Comparison of ENCODE assay signal across 9 mouse cellular contexts in the genomic region with DNA sequence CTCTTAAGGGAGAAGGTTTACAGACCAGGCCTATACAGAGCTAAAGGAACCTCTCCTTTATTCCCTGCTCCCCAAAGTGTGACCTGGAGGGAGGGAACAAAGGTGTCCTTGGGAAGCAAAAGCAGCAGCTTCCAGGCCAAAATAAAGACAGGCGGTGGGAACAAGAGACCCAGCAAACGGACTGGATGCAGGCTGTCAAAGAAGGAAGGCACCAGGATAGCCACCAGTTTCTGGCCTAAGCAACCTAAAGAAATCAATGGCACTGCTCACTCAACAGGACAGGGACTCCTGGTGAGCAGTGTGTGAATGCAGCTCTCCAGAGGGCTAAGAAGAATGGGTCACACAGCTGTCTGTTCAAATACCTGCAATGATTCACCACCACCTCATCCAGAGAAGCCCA. TPM values are rescaled to one million over a fixed set of nuclear protein-coding genes. Genes with fewer than 3 reads are reported as not detected.
DNase-seq lines count a peak whose midpoint lies in the region; ATAC-seq lines count a peak whose summit lies in the region.
"Had no signal": no experiment of that assay in that cellular context is flagged by ENCODE, and none has a peak within 500 bp of the region (broad histone marks: within the 10 kb centered on the region; RNA-seq: fewer than 3 reads in every experiment).

No protein-coding gene starts in this region.

- intact Hi-C loops in left cerebral cortex, postnatal 14 days (cut with DNase I), result no loop called here
- intact Hi-C loops in left cerebral cortex, postnatal 36 days (cut with DNase I), result no loop called here

- no peak overlapping the region for H3K4me3 ChIP-seq in heart, embryonic 10.5 days
- peak overlapping the region; percentile 8 for H3K4me3 ChIP-seq in megakaryocyte, embryonic 14.5 days (replicated peaks)
- no peak overlapping the region for H3K4me3 ChIP-seq in liver, embryonic 12.5 days
- no peak overlapping the region for H3K4me3 ChIP-seq in stomach, embryonic 15.5 days (replicated peaks)

- no peak overlapping the region for H3K9ac ChIP-seq in liver, embryonic 12.5 days
- H3K9ac ChIP-seq in stomach, embryonic 15.5 days, result no peak overlapping the region

- peaks cover 23% of the 10 kb centered on the region for H3K4me1 ChIP-seq in heart, embryonic 10.5 days
- peaks cover 70% of the 10 kb centered on the region for H3K4me1 ChIP-seq in megakaryocyte, embryonic 14.5 days
- H3K4me1 ChIP-seq in liver, embryonic 12.5 days, result peaks cover 36% of the 10 kb centered on the region
- H3K4me1 ChIP-seq in stomach, embryonic 15.5 days, result peaks cover 19% of the 10 kb centered on the region

- DNase-seq in heart, embryonic 10.5 days (ENCODE audit: low spot score), result peak; percentile 58
- DNase-seq in heart, postnatal 4 days, result no peak
- no peak for DNase-seq in left cerebral cortex, postnatal 14 days (ENCODE audit: low spot score in 2 of 2)
- DNase-seq in left cerebral cortex, postnatal 36 days (ENCODE audit: low spot score in 2 of 2), result no peak
- DNase-seq: kidney, postnatal 36 days had no signal

- peak overlapping the region; percentile 79 for H3K4me2 ChIP-seq in liver, embryonic 12.5 days
- H3K4me2 ChIP-seq in stomach, embryonic 15.5 days, result peak overlapping the region; percentile 73; the same call in 1 of the 2 replicates

- no peaks in the 10 kb centered on the region for H3K27me3 ChIP-seq in heart, embryonic 10.5 days (ENCODE audit: insufficient read depth, poor library complexity, severe bottlenecking)
- no peaks in the 10 kb centered on the region for H3K27me3 ChIP-seq in megakaryocyte, embryonic 14.5 days (replicated peaks)
- no peaks in the 10 kb centered on the region for H3K27me3 ChIP-seq in liver, embryonic 12.5 days (replicated peaks)
- no peaks in the 10 kb centered on the region for H3K27me3 ChIP-seq in stomach, embryonic 15.5 days (replicated peaks)

- no peaks in the 10 kb centered on the region for H3K9me3 ChIP-seq in heart, embryonic 10.5 days
- no peaks in the 10 kb centered on the region for H3K9me3 ChIP-seq in megakaryocyte, embryonic 14.5 days
- no peaks in the 10 kb centered on the region for H3K9me3 ChIP-seq in liver, embryonic 12.5 days (replicated peaks)
- H3K9me3 ChIP-seq in stomach, embryonic 15.5 days, result no peaks in the 10 kb centered on the region

- H3K27ac ChIP-seq in heart, embryonic 10.5 days, result no peak overlapping the region
- no peak overlapping the region for H3K27ac ChIP-seq in liver, embryonic 12.5 days
- H3K27ac ChIP-seq in stomach, embryonic 15.5 days, result no peak overlapping the region

- no peaks in the 10 kb centered on the region for H3K36me3 ChIP-seq in heart, embryonic 10.5 days
- H3K36me3 ChIP-seq in megakaryocyte, embryonic 14.5 days (replicated peaks; ENCODE audit: low read length), result peaks cover 19% of the 10 kb centered on the region
- H3K36me3 ChIP-seq in liver, embryonic 12.5 days, result no peaks in the 10 kb centered on the region
- H3K36me3 ChIP-seq in stomach, embryonic 15.5 days, result 0 out of 2 replicates have a peak, but pooled peaks cover 6% of the 10 kb centered on the region

- ATAC-seq in megakaryocyte, adult 5-6 weeks (ENCODE audit: poor library complexity, severe bottlenecking), result no peak
- ATAC-seq in liver, embryonic 12.5 days, result no peak
- ATAC-seq in stomach, embryonic 15.5 days (ENCODE audit: insufficient read depth, low FRiP score, low read depth), result no peak

- WGBS in heart, embryonic 10.5 days, result 56% methylated on average over 2 of the region's 2 CpGs
- 43% methylated on average over 2 of the region's 2 CpGs for WGBS in liver, embryonic 12.5 days (ENCODE audit: insufficient replicate concordance)
- WGBS in stomach, embryonic 15.5 days, result 35% methylated on average over 2 of the region's 2 CpGs

RNA-seq across cellular contexts. Expression of a gene that starts 1.8 kb away (rescaled TPM):
- polyA plus RNA-seq in heart, embryonic 10.5 days (2016; fragmentation: Nextera tagmentation; extraction: Ambion mirVana), result 16.8 and 20.3 TPM in 2 replicates
- total RNA-seq in heart, postnatal 4 days (2021), result 10 to 100 TPM; 35.8 to 36.4 TPM
- 0.35 and 3.1 TPM in 2 replicates for polyA plus RNA-seq in megakaryocyte, embryonic 14.5 days (2012; ENCODE audit: insufficient read depth, low replicate concordance)
- 25.7 and 28.7 TPM in 2 replicates for total RNA-seq in megakaryocyte, adult 5-6 weeks (2015)
- total RNA-seq in megakaryocyte, adult 5-6 weeks (2017), result 22.5 and 25.2 TPM in 2 replicates
- polyA plus RNA-seq in liver, embryonic 12.5 days (2016; fragmentation: Nextera tagmentation; extraction: Ambion mirVana), result 9.7 and 10.3 TPM in 2 replicates
- polyA plus RNA-seq in stomach, embryonic 15.5 days (2015; fragmentation: Nextera tagmentation; extraction: Ambion mirVana), result 15.8 and 16.6 TPM in 2 replicates
- total RNA-seq in left cerebral cortex, postnatal 14 days (2021), result 10 to 100 TPM; 66.6 to 69.5 TPM
- total RNA-seq in left cerebral cortex, postnatal 36 days (2021), result 10 to 100 TPM; 57.3 to 73.3 TPM
